Mouse (Mus musculus): ENCODE measurements at regions not wholly inside any gene's neighbourhood (a gene's known extent, or its start where the extent isn't known, plus 50 kb on each side); places are given as distances from the start of the nearest gene placed in this dataset.
"Not testable (repeated sequence)": the region's sequence is repeated elsewhere in the genome, so short reads cannot be mapped to it uniquely, and the experiment has no call there.

- DNase-seq, result no peak
These were observed 286.6 kb upstream of the Got2 start for GRCm38 (mm10) chr8:96174996-96175395.

DNA sequence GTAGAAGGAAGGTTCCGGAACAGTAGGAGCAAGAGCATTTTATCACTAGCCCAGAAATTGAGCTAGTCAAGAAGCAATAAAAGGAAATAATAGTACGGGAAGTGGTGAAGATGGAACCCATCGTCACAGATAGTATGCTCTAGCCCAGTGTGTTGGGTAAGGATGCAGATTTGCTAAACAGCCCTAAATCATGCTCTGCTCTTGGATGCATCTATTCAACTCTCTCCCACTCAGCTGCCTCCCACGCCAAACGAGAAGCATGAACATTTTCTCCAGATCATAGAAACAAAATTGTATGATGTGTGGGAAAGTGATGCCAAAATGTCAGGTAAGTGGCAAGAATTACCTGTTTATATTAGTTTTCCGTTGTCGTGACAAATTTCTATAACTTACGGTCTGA lies 276.6 kb upstream of the Got2 start:
- DNase-seq, result no peak

DNA sequence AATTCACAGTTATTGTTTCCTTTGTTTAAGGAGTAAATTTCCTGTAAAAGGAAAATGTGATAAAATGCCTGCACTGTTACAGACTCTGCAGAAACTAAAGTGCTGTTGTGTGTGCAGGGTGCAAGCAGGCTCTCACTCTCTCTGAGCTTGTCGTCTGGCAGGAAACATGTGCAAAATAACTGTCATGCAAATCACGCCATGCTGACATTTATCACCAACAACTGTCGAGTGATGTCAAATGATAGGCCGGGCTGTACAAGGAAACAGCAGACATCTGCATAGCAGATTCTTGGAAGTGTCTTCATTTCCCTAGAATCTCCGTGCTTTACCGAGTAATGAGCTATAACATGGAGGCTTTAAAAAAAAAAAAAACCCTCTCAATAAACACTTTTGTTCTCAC lies 271.6 kb upstream of the Got2 start:
- DNase-seq, result no peak

GRCm38 (mm10) chr8:96152496-96153250 lies 264.3 kb upstream of the Got2 start:
- peak; percentile 7 to 60 for DNase-seq

DNA sequence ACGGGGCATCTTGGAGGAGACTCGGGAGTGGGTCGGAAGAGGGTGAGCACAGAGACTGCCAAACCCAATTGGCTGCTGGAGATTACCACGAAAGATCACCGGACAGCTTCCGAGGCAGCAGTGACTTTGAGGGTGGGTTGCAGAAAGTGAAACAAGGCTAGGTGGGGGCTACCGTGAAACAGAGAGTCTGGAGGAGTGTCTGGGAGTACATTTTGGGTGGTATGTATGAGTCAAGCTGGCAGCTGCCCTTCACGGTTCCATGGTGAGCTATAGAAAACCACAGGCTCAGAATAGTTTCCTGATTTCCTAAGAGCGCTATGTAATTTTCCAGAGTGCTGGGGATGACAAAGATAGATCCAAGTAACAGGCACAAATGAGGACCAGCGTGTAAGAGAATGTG lies 263.7 kb upstream of the Got2 start:
- no peak for DNase-seq

DNA sequence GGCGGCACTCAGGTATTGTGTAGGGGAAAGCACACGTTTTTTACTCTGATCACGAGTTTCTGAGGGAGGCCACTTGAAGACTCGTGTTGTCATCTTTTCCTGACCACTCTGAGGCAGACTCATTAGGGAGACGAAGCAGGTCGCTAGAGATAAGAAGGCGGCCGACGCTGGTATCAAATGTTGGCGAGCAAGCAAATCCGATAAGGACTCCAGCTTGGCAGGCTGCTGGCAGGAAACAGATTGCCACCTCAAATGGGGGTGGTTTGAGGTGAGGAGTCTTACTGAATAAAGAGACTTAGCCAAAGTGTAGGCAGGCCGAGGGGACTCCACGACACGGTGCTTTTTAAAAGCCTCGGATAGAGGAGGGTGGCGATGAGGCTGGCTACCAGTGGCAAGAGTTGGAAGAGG lies 262.7 kb upstream of the Got2 start:
- no peak for DNase-seq

DNA sequence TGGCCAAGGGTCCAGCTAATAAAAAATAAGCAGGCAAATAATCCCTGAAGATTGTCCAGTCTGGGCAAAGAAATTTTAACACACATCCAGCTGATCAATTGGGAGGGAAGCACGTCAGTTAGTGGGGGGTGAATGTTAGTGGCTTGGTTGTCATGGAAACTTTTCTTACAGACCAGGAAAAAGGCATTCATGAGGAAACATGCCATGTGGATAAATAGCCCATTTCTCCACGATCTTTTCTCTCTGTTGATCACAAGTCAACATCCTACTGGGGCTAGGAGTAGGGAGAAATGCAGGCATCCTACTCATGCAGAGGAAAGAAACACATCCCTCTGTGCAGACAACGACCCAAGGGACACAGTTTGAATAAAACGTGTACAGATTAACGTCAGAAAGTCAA lies 243.8 kb upstream of the Got2 start:
- DNase-seq, result no peak

GRCm38 (mm10) chr8:96128329-96128728 lies 240.0 kb upstream of the Got2 start:
- no peak for DNase-seq

DNA sequence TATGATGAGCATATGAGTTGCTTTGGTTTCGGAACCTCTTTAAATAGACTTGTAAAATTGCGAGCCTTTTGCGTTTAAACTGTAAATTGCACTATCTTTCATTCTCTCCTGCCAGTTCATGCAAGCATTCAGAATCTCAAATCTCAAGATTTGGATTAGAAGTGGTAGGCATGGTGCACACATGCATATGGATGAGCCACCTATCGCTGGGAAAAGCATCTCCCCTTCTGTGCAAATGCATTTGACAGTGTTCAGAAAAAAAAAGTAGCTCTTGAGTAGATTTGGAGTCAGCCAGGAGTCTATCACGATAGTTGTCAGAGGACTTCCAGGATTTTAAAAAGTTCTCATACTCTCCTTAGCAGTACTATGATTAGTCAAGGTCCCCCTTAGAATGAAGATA lies 212.5 kb upstream of the Got2 start:
- DNase-seq, result no peak

GRCm38 (mm10) chr8:96092931-96093330 lies 204.6 kb upstream of the Got2 start:
- no peak for DNase-seq

DNA sequence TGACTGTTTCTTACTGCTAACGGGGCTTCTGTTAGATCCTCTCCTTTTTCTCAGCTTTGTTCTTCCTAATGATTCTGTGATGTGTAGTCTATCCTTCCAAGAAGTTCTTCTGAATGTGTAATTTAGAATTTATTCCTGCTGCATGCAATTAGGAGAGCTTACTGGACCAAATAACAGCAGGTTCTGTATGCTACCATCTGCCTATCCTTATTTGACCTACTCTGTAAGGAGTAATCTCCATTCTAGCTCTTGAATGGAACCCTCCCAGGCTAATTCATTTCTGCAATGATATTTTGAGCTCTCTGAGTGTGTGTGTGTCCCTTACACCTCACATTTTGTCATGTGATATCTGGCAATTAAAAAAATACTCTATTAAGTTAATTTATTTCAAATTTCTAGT lies 201.9 kb upstream of the Got2 start:
- no peak for DNase-seq

- DNase-seq, result no peak
These were observed 180.0 kb upstream of the Got2 start for GRCm38 (mm10) chr8:96068306-96068705.

DNA sequence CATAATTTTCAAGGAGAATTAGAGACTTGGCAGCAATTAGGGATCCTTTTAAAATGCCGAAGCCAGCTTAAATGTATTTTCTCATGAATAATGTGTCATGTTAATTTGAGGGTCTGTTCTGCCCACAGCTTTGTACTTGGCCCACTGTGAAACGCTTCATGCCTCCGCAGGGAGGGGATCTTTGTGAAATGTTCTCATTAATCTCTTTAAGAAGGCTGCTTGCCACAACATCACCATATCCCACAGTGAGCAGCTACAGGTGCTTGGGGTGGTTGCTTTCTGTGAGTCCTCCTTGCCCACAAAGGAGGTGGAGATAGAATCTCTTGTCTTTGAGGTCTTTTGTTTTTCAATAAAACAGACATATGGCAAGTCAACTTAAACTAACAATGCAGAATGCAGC lies 159.3 kb upstream of the Got2 start:
- no peak for DNase-seq

DNA sequence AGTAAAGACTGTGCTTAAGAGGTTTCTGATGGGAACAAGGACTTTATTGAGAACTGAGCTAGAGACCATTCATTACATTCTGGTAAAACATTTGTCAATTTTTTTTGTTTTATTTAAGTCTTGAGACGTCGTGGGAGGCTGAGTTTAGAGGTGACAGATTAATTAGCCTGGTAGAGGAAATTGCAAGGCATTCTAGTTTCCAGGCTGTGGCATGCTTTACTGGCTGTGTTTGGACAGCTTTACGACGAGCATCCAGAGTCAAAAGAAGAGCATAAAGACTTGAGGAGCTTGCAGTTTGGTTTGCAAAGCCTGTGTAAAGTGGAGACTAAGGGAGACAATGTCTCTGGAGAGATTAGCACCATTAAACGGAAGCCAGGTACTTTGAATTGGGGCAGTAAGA lies 154.0 kb upstream of the Got2 start:
- DNase-seq, result no peak

GRCm38 (mm10) chr8:96040216-96040615 lies 151.9 kb upstream of the Got2 start:
- DNase-seq, result peak; percentile 2 to 13

DNA sequence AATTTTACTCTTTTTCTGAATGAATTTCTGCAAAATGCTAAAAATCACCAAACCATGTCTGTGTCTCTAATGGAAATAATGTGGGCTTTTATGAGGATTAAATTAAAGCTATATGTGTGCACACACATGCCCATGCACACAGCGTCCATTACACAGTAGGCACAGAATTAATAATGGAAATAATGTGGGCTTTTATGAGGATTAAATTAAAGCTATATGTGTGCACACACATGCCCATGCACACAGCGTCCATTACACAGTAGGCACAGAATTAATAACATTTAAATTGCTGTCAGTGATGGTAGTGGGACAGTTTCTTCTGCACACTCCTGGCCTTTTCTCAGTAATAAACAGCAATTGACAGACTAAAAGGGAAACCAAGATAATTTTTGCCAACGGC lies 130.4 kb upstream of the Got2 start:
- not testable (repeated sequence) for DNase-seq

GRCm38 (mm10) chr8:96012002-96012401 lies 123.7 kb upstream of the Got2 start:
- no peak for DNase-seq

DNA sequence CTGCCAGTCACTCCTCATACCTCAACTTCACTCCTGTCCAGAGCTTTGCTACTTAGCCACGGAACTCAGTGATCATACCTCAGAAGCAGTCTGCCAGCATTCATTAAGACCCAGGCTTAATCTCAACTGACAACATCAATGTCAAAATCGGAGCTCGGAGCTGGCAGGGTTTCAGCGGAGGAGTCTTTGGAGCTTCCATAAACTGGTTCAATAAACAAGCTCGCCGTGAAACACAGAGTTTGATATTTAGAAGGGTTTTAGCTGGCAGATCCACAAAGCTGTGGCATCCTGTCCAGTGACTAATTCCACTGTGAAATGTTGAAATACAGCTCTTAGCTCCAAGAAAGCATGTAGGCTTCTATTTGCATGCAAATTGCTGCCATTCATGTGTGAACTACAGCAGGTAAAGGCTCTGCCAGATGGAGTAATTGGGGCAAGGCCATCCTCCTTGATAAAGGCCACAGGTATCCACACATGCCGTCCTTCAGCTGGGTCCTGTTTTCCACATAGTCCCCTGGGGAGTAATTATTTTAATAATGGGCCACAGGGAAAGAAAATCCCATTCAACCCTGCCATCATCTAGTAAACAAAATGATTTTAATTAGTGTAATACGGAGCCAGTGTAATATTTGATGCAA lies 103.6 kb upstream of the Got2 start:
- no peak for DNase-seq

DNA sequence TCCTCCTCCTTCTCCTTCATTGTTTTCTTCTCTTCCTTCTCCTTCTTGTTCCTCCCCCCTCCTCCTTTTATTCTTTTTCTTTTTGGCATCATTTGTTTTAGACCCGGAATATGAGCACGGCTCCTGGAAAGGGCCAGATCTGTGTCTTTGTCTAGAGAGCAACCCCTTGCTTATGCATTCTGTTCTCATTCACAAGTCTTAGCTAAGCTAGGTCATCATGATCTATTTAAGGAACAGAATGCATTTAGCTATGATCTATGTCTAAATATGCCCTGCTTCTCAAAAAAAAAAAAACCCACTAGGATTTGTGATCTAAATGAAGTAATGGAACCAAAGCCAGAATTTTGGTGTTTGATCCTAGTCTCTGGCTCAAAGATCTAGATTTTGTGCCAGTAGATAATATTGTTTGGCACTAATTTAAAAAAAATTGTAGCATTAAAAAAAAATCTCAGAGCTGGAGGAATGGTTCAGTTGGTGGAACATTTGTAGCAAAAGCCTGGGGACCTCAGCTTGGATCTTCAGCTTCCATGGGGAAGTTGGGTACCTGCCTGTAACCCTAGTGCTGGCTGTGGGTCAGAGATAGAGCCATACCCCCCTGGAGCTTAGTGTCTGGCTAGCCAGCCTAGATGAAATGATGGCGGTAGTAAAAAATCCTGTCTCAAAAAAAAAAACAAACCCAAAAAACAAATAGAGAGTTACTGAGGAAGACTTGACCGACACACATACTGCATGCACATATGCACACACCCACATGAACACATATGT lies 100.5 kb upstream of the Got2 start:
- no peak for DNase-seq

DNA sequence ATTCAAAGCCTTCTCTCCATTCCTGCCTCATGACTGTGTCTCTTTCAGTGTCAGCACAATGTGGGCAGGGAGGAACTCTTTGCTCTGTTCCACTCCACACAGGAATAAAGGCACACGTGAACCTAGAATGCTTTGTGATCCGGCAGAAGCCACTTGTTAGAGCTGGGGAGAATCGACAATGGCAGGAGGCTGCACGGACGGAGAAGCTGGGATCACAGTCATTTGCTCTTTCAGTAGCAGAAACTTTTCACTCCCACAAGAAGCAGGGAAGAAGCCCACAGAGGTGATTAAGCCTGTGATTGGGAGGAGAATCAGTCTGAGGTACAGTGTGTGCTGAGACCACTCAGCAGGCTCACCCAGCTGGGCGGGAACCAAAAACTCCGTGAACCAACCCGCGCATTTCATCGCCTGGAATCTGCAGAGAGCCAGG lies 98.7 kb upstream of the Got2 start:
- DNase-seq, result no peak

DNA sequence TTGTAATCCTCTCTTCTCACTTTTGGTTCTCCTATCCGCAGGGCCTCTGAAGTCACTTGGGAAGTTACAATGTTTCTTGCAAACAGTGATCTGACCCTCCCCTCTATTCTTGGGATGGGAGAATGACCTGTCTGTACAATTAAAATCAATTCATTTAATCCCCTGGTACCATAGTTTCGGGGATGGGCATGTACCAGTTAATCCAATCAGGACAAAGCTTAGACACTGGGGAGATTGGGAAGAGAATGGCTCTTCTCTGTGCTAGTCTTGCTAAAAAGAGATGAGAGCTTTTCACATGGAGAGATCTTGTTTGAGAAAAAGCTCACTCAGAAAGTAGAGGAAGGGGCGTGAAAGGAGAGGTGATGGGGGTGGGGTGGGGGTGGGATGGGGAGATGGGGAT lies 98.1 kb upstream of the Got2 start:
- DNase-seq, result no peak

DNA sequence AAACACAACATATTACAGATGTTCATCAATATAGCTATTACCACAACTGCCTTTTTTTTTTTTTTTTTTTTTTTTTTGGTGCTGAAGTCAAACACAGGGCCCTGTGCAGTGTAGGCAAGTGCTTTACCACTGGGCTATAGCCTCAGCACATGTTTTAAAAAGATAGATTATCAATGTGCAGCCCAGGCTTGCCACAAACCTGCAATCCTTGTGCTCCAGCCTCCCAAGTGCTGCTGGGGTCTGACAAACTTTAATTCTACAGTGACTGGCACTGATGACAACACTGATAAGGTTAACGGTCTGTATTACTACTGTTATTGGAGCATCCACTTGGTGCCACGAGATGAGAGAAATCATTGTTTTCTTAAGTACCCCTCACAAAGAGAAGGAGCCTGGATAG lies 95.3 kb upstream of the Got2 start:
- DNase-seq, result no peak

GRCm38 (mm10) chr8:95980405-95980804 lies 92.1 kb upstream of the Got2 start:
- DNase-seq, result no peak
